Mouse (Mus musculus) layer of hippocampus, adult 6 months (tissue): ENCODE data around the gene Ncam2. TPM values are rescaled to one million over a fixed set of nuclear protein-coding genes. Genes with fewer than 3 reads are reported as not detected.

ENCODE experiments used
- long read RNA-seq, 2 experiments: library from polyadenylated mRNA; unstranded; transcript quantifications; one replicate each; pipeline ENCODE4 v2.0.0; 2019 to 2020
- polyA plus RNA-seq: library from polyadenylated mRNA; unstranded; fragments of <200 nt; fragmentation: Nextera tagmentation; gene quantifications from 2 replicates; pipeline ENCODE4 v1.2.3, GENCODE M21; 2021

Ncam2 gene
- 12.5 and 14.1 TPM in 2 replicates for polyA plus RNA-seq
- long read RNA-seq, experiment 1, partial matches to known transcripts, result 19 of 34 reads
- long read RNA-seq, experiment 1, other reads (novel, unspliced or antisense), result 15 of 34 reads
- long read RNA-seq, experiment 2, partial matches to known transcripts, result 35 of 49 reads
- long read RNA-seq, experiment 2, other reads (novel, unspliced or antisense), result 14 of 49 reads

GRCm38 (mm10) chr16:81200201-81201071 is at the start of gene Ncam2:
TSS of gene Ncam2 (plus strand) at chr16:81200697.

